Mouse (Mus musculus): ENCODE results near the gene Pias3. TPM values are rescaled to one million over a fixed set of nuclear protein-coding genes. Genes with fewer than 3 reads are reported as not detected.
"Not testable (repeated sequence)": the region's sequence is repeated elsewhere in the genome, so short reads cannot be mapped to it uniquely, and the experiment has no call there.

Pias3 gene
- polyA plus RNA-seq, 1 experiment from 2014 or later, result 28.8 TPM

DNA sequence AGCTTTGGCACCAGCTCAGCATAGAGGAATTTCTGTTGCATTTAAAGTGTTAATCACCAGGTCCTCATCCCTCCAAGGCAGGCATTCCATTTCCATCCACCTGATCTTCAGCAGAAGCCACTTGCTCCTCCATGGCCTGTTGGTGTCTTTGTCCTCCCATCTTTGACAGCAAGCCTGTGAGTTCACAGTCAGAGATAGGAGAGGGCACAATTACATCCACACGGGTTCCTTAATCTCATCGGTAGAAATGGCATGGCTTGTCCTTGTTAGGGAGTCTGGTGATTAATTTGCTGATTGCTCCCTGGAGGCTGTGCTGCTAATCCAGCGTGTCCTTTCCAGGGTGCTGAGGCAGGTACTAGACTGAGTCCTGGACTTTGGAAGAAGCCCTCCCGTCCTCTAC is 22.7 kb upstream of the Pias3 start:
- Histone ChIP-seq H3K36me3 (ENCODE audit: poor library complexity, severe bottlenecking) (no peaks in the 10 kb centered on the region), H3K4me1 (peaks cover 10% of the 10 kb centered on the region), H3K9ac (no peak overlapping the region), H3K4me2 (no peak overlapping the region), H3K4me3 (no peak overlapping the region), H3K27ac (no peak overlapping the region), H3K9me3 (replicated peaks) (no peaks in the 10 kb centered on the region), H3K27me3 (peaks cover 14% of the 10 kb centered on the region)
- ATAC-seq, result no peak
- WGBS, result 74% methylated on average over 4 of the region's 4 CpGs

DNA sequence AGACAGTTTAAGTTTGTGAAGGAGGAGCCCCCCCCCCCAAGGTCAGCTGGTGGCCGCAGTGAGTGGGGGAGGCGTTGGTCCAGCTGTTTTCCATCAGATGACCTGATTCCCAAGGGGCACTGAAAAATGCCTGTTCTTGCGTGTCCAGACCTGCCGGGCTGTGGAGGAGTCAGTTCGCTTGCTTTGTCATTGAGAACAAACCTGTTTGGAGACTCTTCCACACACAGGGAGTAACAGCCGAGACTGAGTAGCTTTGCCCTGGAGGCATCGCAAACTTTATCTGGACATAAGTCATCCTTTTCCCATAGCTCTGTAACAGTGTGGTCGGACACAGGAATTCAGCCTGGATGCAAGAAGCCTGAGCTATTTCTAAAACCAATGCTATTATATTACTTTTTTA is 21.7 kb upstream of the Pias3 start:
- H3K27me3 ChIP-seq, result peaks cover 18% of the 10 kb centered on the region
- no peak overlapping the region for H3K4me3 ChIP-seq
- peaks cover 10% of the 10 kb centered on the region for H3K4me1 ChIP-seq
- no peak overlapping the region for H3K4me2 ChIP-seq
- H3K9me3 ChIP-seq (replicated peaks), result no peaks in the 10 kb centered on the region
- no peak for ATAC-seq
- no peak overlapping the region for H3K27ac ChIP-seq
- H3K36me3 ChIP-seq (ENCODE audit: poor library complexity, severe bottlenecking), result no peaks in the 10 kb centered on the region
- H3K9ac ChIP-seq, result no peak overlapping the region
- WGBS, result 81% methylated on average over 8 of the region's 8 CpGs

DNA sequence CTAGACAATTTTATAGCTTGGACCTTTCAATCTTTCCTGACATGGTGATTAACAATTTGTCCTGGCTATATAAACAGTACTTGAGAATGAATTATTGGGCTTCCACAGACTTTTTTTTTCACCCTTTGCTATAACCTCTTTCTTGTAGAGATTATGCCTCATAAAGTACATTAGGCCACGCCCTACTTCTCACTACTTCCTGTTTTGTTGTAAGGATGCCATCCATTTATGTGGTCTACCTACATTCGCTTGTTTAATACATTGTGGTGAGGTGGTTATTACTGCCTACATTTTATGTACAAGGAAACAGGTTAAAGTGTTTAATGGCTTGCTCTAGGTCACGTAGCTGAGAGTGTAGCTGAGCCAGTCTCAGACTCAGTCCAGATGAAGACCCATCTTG is 21.0 kb upstream of the Pias3 start:
- H3K4me2 ChIP-seq, result no peak overlapping the region
- peaks cover 19% of the 10 kb centered on the region for H3K27me3 ChIP-seq
- no peaks in the 10 kb centered on the region for H3K36me3 ChIP-seq (ENCODE audit: poor library complexity, severe bottlenecking)
- H3K4me3 ChIP-seq, result no peak overlapping the region
- H3K4me1 ChIP-seq, result peaks cover 9% of the 10 kb centered on the region
- no peak overlapping the region for H3K27ac ChIP-seq
- H3K9me3 ChIP-seq (replicated peaks), result no peaks in the 10 kb centered on the region
- 78% methylated on average over 3 of the region's 3 CpGs for WGBS
- no peak for ATAC-seq
- no peak overlapping the region for H3K9ac ChIP-seq

DNA sequence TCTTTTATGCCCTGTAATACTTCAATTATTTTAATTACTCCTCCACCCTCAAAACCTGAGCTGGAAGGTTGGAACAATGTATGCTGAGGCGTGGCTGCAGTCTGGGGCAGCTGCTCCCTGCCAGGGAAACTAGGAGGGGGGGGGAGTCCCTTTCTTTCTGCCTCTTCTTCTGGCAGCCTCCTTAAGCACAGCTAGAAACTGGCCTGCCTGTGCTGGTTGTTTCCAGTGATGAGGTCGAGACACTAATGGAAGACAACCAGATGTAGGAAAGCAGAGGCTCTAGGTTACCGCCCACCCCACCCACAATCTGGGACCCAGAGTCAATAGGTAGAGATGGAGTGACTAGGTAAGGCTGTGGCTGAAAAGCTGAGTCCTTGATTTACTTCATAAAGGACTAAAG is 20.5 kb upstream of the Pias3 start:
- Histone ChIP-seq H3K9me3 (replicated peaks) (no peaks in the 10 kb centered on the region), H3K4me2 (no peak overlapping the region), H3K4me1 (peaks cover 10% of the 10 kb centered on the region; the same call in 1 of the 2 replicates), H3K27me3 (peaks cover 16% of the 10 kb centered on the region), H3K9ac (no peak overlapping the region), H3K4me3 (no peak overlapping the region), H3K36me3 (ENCODE audit: poor library complexity, severe bottlenecking) (no peaks in the 10 kb centered on the region), H3K27ac (no peak overlapping the region)
- 24% methylated on average over 3 of the region's 3 CpGs for WGBS
- ATAC-seq, result no peak

DNA sequence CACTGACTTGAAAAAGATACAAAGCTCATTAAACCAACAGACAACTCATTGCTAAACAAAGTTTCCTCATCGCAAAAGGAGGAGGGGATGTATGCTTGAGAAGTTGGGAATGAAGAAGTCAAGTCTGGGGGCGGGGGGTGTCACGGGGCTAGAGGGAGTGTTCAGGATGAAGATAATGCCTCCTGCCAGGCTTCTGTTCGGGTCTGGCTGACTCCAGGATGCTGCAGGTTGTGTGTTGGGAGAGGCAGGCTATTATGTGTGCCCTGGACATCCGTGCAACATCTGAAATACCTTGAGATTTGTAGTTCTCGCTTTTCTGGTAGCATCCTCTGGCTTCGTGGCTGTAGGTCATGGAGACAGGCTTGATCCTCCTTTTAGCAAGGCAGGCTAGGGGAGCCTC is 17.7 kb upstream of the Pias3 start:
- Histone ChIP-seq H3K4me2 (no peak overlapping the region), H3K27me3 (peaks cover 8% of the 10 kb centered on the region), H3K4me1 (peaks cover 10% of the 10 kb centered on the region; the same call in 1 of the 2 replicates), H3K36me3 (ENCODE audit: poor library complexity, severe bottlenecking) (no peaks in the 10 kb centered on the region), H3K9ac (no peak overlapping the region), H3K9me3 (replicated peaks) (no peaks in the 10 kb centered on the region), H3K4me3 (no peak overlapping the region), H3K27ac (no peak overlapping the region)
- no peak for ATAC-seq
- WGBS, result 63% methylated on average over 7 of the region's 7 CpGs

DNA sequence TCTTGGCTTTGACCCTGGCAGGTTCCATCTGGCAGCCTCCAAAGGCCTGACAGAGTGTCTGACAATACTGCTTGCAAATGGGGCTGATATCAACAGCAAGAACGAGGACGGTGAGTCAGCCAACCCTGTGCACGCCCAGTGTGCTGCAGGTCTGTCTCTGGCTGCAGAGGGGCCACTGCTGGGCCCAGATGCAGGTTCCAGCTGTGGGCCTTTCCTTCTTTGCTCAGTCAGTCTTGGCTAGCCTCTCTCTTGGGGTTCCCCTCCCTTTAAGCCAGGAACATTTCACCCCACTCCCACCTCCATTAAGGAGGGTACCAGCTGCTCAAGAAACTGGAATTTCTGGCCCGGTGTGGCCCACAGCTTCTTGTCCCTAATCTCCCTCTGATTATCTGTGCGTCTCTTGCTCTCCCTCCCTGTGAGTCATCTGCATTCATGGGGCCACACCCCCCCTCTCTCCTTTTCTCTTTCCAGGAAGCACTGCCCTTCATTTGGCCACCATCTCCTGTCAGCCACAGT is 17.0 kb upstream of the Pias3 start:
- 27% methylated on average over 5 of the region's 5 CpGs for WGBS
- Histone ChIP-seq H3K4me2 (no peak overlapping the region), H3K36me3 (ENCODE audit: poor library complexity, severe bottlenecking) (no peaks in the 10 kb centered on the region), H3K4me3 (no peak overlapping the region), H3K9ac (no peak overlapping the region), H3K4me1 (peaks cover 10% of the 10 kb centered on the region; the same call in 1 of the 2 replicates), H3K27me3 (peaks cover 16% of the 10 kb centered on the region), H3K9me3 (replicated peaks) (no peaks in the 10 kb centered on the region), H3K27ac (no peak overlapping the region)
- no peak for ATAC-seq

DNA sequence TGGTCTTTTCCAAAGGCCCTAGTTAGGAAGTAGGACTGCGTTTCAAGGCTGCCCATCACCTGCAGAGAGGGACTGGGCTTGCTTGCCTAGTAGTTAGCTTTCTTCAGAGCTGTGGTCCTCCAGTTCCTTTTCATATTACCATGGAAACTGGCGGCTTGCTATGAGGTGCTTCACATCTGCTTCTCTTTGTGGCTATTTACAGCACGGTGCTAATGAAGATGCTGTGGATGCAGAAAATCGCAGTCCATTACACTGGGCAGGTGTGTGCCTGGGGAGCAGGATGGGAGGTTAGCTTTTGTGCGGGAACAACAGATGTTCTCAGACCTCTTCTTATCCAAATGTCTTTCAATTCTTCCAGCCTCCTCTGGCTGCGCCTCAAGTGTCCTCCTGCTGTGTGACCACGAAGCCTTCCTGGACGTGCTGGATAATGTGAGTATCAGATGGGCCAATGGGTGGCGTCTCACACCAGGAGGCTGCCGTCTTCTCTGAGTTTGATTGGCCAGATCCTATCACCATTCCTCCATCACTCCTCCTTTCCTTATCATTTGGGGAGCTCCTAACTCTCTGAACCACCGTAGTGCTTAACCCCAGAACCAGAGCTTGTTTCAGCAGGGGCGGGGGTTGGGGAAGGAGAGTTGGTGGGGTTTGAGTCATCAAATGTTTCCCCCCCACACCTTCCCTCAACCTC is 15.8 kb upstream of the Pias3 start:
- 15% methylated on average over 12 of the region's 12 CpGs for WGBS
- Histone ChIP-seq H3K27me3 (peaks cover 25% of the 10 kb centered on the region), H3K36me3 (ENCODE audit: poor library complexity, severe bottlenecking) (no peaks in the 10 kb centered on the region), H3K27ac (no peak overlapping the region), H3K4me1 (peaks cover 10% of the 10 kb centered on the region; the same call in 1 of the 2 replicates), H3K9me3 (replicated peaks) (no peaks in the 10 kb centered on the region), H3K4me3 (no peak overlapping the region), H3K9ac (no peak overlapping the region), H3K4me2 (no peak overlapping the region)
- ATAC-seq, result peak; percentile 50; the same call in 1 of the 2 replicates

DNA sequence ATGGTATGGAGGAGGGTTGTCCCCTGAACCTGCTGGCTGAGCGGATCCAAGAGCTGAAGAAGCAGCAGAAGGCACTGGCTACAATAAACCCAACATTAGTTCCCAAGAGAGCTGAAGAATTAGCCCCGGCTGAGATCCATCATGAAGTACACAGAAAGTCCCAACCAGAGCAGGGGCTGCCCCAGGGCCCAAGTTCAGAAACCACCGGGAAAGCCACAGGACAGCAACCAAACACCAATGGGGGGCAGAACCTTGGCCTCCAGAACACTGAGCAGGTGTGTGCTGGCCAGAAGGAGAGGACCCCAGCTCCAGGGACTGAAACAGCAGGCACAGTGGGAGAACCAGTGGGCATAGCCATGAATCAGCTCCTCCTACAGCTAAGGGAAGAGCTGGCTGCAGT is 12.7 kb upstream of the Pias3 start:
- 96% methylated on average over 3 of the region's 3 CpGs for WGBS
- Histone ChIP-seq H3K9me3 (replicated peaks) (no peaks in the 10 kb centered on the region), H3K4me1 (0 out of 2 replicates have a peak, but pooled peaks cover 6% of the 10 kb centered on the region), H3K4me2 (no peak overlapping the region), H3K36me3 (ENCODE audit: poor library complexity, severe bottlenecking) (no peaks in the 10 kb centered on the region), H3K9ac (no peak overlapping the region), H3K27me3 (peaks cover 25% of the 10 kb centered on the region), H3K4me3 (no peak overlapping the region), H3K27ac (no peak overlapping the region)
- ATAC-seq, result no peak

DNA sequence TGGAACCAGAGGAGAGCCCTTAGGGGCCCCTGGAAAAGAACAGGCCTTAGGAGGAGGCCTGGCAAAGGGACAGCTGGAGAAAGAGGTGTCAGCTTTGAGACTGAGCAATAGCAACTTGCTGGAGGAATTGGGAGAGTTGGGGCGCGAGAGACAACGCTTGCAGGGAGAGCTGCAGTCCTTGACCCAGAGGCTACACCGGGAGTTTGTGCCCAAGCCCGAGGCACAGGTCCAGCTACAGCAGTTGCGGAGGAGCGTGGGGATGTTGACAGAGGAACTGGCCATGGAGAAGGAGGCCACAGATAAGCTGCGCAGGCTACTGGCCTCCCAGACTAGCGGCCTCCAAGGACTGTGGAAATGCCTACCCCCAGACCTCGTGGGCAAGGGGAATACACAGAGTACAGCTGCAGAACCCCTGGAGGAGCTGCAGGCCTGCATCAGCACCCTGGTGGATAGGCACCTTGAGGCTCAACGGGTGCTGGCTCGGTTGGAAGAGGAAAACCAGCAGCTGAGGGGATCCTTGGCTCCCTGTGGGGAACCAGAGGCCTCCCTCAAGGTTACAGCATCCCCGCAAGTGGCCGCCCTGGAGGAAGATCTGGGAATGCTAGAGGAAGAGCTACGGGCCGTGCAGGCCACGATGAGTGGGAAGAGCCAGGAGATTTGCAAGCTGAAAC is 11.9 kb upstream of the Pias3 start:
- Histone ChIP-seq H3K9me3 (replicated peaks) (no peaks in the 10 kb centered on the region), H3K4me3 (peak overlapping the region; percentile 17; the same call in 1 of the 2 replicates), H3K4me1 (0 out of 2 replicates have a peak, but pooled peaks cover 6% of the 10 kb centered on the region), H3K27me3 (peaks cover 22% of the 10 kb centered on the region), H3K4me2 (peak overlapping the region; percentile 51), H3K36me3 (ENCODE audit: poor library complexity, severe bottlenecking) (no peaks in the 10 kb centered on the region), H3K9ac (no peak overlapping the region), H3K27ac (no peak overlapping the region)
- 60% methylated on average over 17 of the region's 17 CpGs for WGBS
- no peak for ATAC-seq

DNA sequence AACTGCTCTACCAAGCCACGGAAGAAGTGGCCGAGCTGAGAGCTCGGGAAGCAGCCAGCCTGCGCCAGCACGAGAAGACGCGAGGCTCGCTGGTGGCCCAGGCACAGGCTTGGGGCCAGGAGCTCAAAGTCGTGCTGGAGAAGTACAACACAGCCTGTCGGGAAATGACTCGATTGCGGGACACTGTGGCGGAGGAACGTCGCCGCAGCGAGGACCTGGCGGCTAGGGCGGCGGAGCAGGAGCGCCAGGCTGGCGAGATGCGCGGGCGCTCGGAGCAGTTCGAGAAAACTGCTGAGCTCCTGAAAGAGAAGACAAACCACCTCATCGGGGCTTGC is 11.4 kb upstream of the Pias3 start:
- H3K36me3 ChIP-seq (ENCODE audit: poor library complexity, severe bottlenecking), result no peaks in the 10 kb centered on the region
- H3K4me2 ChIP-seq, result peak overlapping the region; percentile 51
- H3K4me1 ChIP-seq, result 0 out of 2 replicates have a peak, but pooled peaks cover 9% of the 10 kb centered on the region
- ATAC-seq, result no peak
- H3K9ac ChIP-seq, result no peak overlapping the region
- H3K27me3 ChIP-seq, result peaks cover 19% of the 10 kb centered on the region
- H3K9me3 ChIP-seq (replicated peaks), result no peaks in the 10 kb centered on the region
- H3K4me3 ChIP-seq, result peak overlapping the region; percentile 17; the same call in 1 of the 2 replicates
- no peak overlapping the region for H3K27ac ChIP-seq
- 38% methylated on average over 28 of the region's 28 CpGs for WGBS

DNA sequence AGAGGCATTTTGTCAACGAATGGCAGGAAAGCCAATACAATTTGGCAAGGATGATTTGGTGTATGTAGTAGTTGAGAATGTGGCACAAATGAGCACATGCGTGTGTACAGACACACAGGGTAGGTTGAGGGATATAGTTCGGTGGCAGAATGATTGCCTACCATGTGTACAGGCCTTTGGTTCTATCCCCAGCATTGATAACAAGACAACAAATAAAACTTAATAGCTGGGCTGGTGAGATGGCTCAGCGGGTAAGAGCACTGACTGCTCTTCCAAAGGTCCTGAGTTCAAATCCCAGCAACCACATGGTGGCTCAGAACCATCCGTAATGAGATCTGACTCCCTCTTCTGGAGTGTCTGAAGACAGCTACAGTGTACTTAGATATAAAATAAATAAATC is 10.1 kb upstream of the Pias3 start:
- not testable (repeated sequence) for H3K4me3 ChIP-seq; H3K36me3 ChIP-seq (ENCODE audit: poor library complexity, severe bottlenecking); H3K4me2 ChIP-seq; H3K4me1 ChIP-seq; ATAC-seq; H3K9ac ChIP-seq; H3K9me3 ChIP-seq (replicated peaks); H3K27ac ChIP-seq
- WGBS, result 93% methylated on average over 5 of the region's 5 CpGs
- H3K27me3 ChIP-seq, result peaks cover 19% of the 10 kb centered on the region

DNA sequence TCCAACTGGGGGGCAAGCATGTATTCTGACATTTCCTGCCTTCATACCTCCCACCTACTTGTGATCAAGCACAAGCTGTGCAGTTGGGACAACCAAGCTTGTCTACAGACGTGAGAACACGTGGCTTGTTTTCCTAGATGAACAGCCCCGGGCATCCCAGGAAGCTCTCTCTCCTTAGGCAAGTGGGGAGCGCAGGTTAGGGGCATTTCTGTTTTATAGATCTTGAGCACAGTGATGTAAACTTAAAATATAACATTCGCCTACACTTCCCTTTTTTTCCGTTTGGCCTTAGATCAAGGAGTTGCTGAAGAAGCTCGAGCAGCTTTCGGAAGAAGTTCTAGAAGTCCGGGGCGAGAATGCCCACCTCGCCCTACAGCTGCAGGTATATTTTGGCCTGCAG is 7.3 kb upstream of the Pias3 start:
- H3K4me1 ChIP-seq, result 0 out of 2 replicates have a peak, but pooled peaks cover 4% of the 10 kb centered on the region
- no peaks in the 10 kb centered on the region for H3K36me3 ChIP-seq (ENCODE audit: poor library complexity, severe bottlenecking)
- no peak overlapping the region for H3K4me3 ChIP-seq
- no peak overlapping the region for H3K9ac ChIP-seq
- H3K27ac ChIP-seq, result no peak overlapping the region
- 88% methylated on average over 11 of the region's 11 CpGs for WGBS
- peaks cover 12% of the 10 kb centered on the region for H3K27me3 ChIP-seq
- H3K4me2 ChIP-seq, result no peak overlapping the region
- no peaks in the 10 kb centered on the region for H3K9me3 ChIP-seq (replicated peaks)
- no peak for ATAC-seq
